Mouse (Mus musculus) liver, embryonic 16.5 days (tissue): ENCODE results near the gene Pvalb. TPM values are rescaled to one million over a fixed set of nuclear protein-coding genes. Genes with fewer than 3 reads are reported as not detected.

Experiments
- ATAC-seq: fragments of 200-750 bp; cut with Nextera tagmentation; 2 replicates; pipeline ENCODE4 v1.8.0; 2017; ENCODE audit warnings: low read depth, mild to moderate bottlenecking, moderate number of reproducible peaks, moderate library complexity
- H3K27ac ChIP-seq: fragments of 300-500 bp; sonication (generic); 2 replicates; pipeline ENCODE4 v1.5.1; 2014; ENCODE audit warnings: mild to moderate bottlenecking, low read length
- H3K27me3 ChIP-seq: fragments of 300-500 bp; sonication (generic); 2 replicates; pipeline ENCODE4 v1.6.1; 2014; ENCODE audit warnings: low read depth, low read length, mixed read lengths; ENCODE audit not compliant: control insufficient read depth, insufficient read depth
- H3K36me3 ChIP-seq: fragments of 300-500 bp; sonication (generic); 2 replicates; pipeline ENCODE4 v1.6.1; 2014; ENCODE audit warnings: mild to moderate bottlenecking; ENCODE audit not compliant: control insufficient read depth, insufficient read depth
- H3K4me1 ChIP-seq: fragments of 300-500 bp; sonication (generic); 2 replicates; pipeline ENCODE4 v1.6.1; 2014; ENCODE audit warnings: low read depth, low read length, mixed read lengths; ENCODE audit not compliant: control insufficient read depth
- H3K4me2 ChIP-seq: fragments of 300-500 bp; sonication (generic); 2 replicates; pipeline ENCODE4 v1.6.1; 2014; ENCODE audit warnings: low read depth, low read length, mixed read lengths
- H3K4me3 ChIP-seq: fragments of 300-500 bp; sonication (generic); 2 replicates; pipeline ENCODE4 v1.5.1; 2014; ENCODE audit warnings: low read depth, mild to moderate bottlenecking, low read length
- H3K9ac ChIP-seq: fragments of 300-500 bp; sonication (generic); 2 replicates; pipeline ENCODE4 v1.6.1; 2014; ENCODE audit warnings: low read depth, low read length
- H3K9me3 ChIP-seq: fragments of 300-500 bp; sonication (generic); replicated peaks from 2 replicates; pipeline ENCODE4 v1.6.1; 2016; ENCODE audit warnings: low read length; ENCODE audit not compliant: control insufficient read depth
- WGBS: fragments of 180-500 bp; shearing (Covaris S2); extraction: QIAGEN DNeasy Blood & Tissue Kit; methylation state at CpG from one replicate; pipeline ENCODE4 v1.1.7; 2014; ENCODE audit not compliant: insufficient replicate concordance; 5-methylcytosine and 5-hydroxymethylcytosine counted together
- polyA plus RNA-seq: library from polyadenylated mRNA; unstranded; fragments of >200 nt; fragmentation: Nextera tagmentation; extraction: Ambion mirVana; gene quantifications from 2 replicates; pipeline ENCODE4 v1.2.1, GENCODE M21; 2015

The Pvalb gene
- not detected in 2 replicates for polyA plus RNA-seq

- no peaks in the 10 kb centered on the region for H3K36me3 ChIP-seq
- H3K4me1 ChIP-seq, result no peaks in the 10 kb centered on the region
- no peak within 1 kb of the TSS for H3K27ac ChIP-seq
- WGBS, result 65% methylated on average over 7 of the region's 7 CpGs
- H3K9ac ChIP-seq, result no peak within 1 kb of the TSS
- ATAC-seq, result no peak
- H3K9me3 ChIP-seq, result no peaks in the 10 kb centered on the region
- no peak within 1 kb of the TSS for H3K4me2 ChIP-seq
- H3K4me3 ChIP-seq, result no peak within 1 kb of the TSS
- H3K27me3 ChIP-seq, result peaks cover 33% of the 10 kb centered on the region
These were observed at the start of gene Pvalb for GRCm38 (mm10) chr15:78206312-78206711. Gene Pvalb, minus strand, starts transcription at chr15:78206400.

GRCm38 (mm10) chr15:78254751-78255150 lies 48.6 kb upstream of the Pvalb start:
- Histone ChIP-seq H3K4me3 (no peak overlapping the region), H3K9ac (no peak overlapping the region), H3K27ac (no peak overlapping the region), H3K4me1 (peaks cover 10% of the 10 kb centered on the region), H3K27me3 (no peaks in the 10 kb centered on the region), H3K9me3 (no peaks in the 10 kb centered on the region), H3K36me3 (no peaks in the 10 kb centered on the region), H3K4me2 (no peak overlapping the region)
- WGBS, result 18% methylated on average over 20 of the region's 20 CpGs
- ATAC-seq, result no peak

- no peak overlapping the region for H3K4me2 ChIP-seq
These were observed 42.2 kb upstream of the Pvalb start for GRCm38 (mm10) chr15:78248410-78248809.

GRCm38 (mm10) chr15:78247659-78248058 lies 41.5 kb upstream of the Pvalb start:
- 22% methylated on average over 2 of the region's 2 CpGs for WGBS
- H3K36me3 ChIP-seq, result no peaks in the 10 kb centered on the region
- H3K9ac ChIP-seq, result no peak overlapping the region
- H3K4me1 ChIP-seq, result no peaks in the 10 kb centered on the region
- H3K27me3 ChIP-seq, result no peaks in the 10 kb centered on the region
- H3K4me3 ChIP-seq, result 0 out of 2 replicates have a peak overlapping the region, but pooled peaks have one; percentile 11
- H3K9me3 ChIP-seq, result no peaks in the 10 kb centered on the region
- H3K4me2 ChIP-seq, result 0 out of 2 replicates have a peak overlapping the region, but pooled peaks have one; percentile 13
- no peak for ATAC-seq
- H3K27ac ChIP-seq, result 0 out of 2 replicates have a peak overlapping the region, but pooled peaks have one; percentile 45

More at GRCm38 (mm10) chr15:78248410-78248809, 42.2 kb upstream of the Pvalb start:
- WGBS, result 13% methylated on average over 3 of the region's 3 CpGs
- no peaks in the 10 kb centered on the region for H3K27me3 ChIP-seq
- no peak for ATAC-seq
- H3K36me3 ChIP-seq, result no peaks in the 10 kb centered on the region
- H3K9me3 ChIP-seq, result no peaks in the 10 kb centered on the region
- H3K9ac ChIP-seq, result no peak overlapping the region
- H3K4me1 ChIP-seq, result no peaks in the 10 kb centered on the region
- H3K27ac ChIP-seq, result 0 out of 2 replicates have a peak overlapping the region, but pooled peaks have one; percentile 15
- no peak overlapping the region for H3K4me3 ChIP-seq

GRCm38 (mm10) chr15:78246143-78247116 lies 40.2 kb upstream of the Pvalb start:
- H3K9me3 ChIP-seq, result no peaks in the 10 kb centered on the region
- no peak overlapping the region for H3K4me2 ChIP-seq
- peak overlapping the region; percentile 34 for H3K4me3 ChIP-seq
- no peak for ATAC-seq
- no peaks in the 10 kb centered on the region for H3K27me3 ChIP-seq
- no peaks in the 10 kb centered on the region for H3K4me1 ChIP-seq
- peak overlapping the region; percentile 40; the same call in 1 of the 2 replicates for H3K9ac ChIP-seq
- H3K36me3 ChIP-seq, result no peaks in the 10 kb centered on the region
- H3K27ac ChIP-seq, result peak overlapping the region; percentile 26; the same call in 1 of the 2 replicates
- WGBS, result 59% methylated on average over 18 of the region's 18 CpGs

GRCm38 (mm10) chr15:78244695-78245492 lies 38.7 kb upstream of the Pvalb start, which contains the start of gene Ncf4:
Gene Ncf4, plus strand, starts transcription at chr15:78244801.
- Histone ChIP-seq H3K27me3 (no peaks in the 10 kb centered on the region), H3K27ac (peak within 1 kb of the TSS; percentile 77), H3K36me3 (no peaks in the 10 kb centered on the region), H3K9ac (peak within 1 kb of the TSS; percentile 14; the same call in 1 of the 2 replicates), H3K4me1 (no peaks in the 10 kb centered on the region), H3K4me2 (peak within 1 kb of the TSS; percentile 22; the same call in 1 of the 2 replicates), H3K4me3 (peak within 1 kb of the TSS; percentile 34), H3K9me3 (no peaks in the 10 kb centered on the region)
- WGBS, result 27% methylated on average over 7 of the region's 7 CpGs
- peak; percentile 44 for ATAC-seq

- Histone ChIP-seq H3K4me1 (no peaks in the 10 kb centered on the region), H3K27me3 (no peaks in the 10 kb centered on the region), H3K36me3 (no peaks in the 10 kb centered on the region), H3K27ac (peak overlapping the region; percentile 77), H3K4me3 (no peak overlapping the region), H3K9ac (no peak overlapping the region), H3K4me2 (0 out of 2 replicates have a peak overlapping the region, but pooled peaks have one; percentile 22), H3K9me3 (no peaks in the 10 kb centered on the region)
- WGBS, result 41% methylated on average over 6 of the region's 6 CpGs
- no peak for ATAC-seq
These were observed 37.6 kb upstream of the Pvalb start for GRCm38 (mm10) chr15:78243774-78244173.

GRCm38 (mm10) chr15:78243061-78243460 lies 36.9 kb upstream of the Pvalb start:
- 53% methylated on average over 8 of the region's 8 CpGs for WGBS
- Histone ChIP-seq H3K9me3 (no peaks in the 10 kb centered on the region), H3K4me3 (no peak overlapping the region), H3K27me3 (no peaks in the 10 kb centered on the region), H3K27ac (0 out of 2 replicates have a peak overlapping the region, but pooled peaks have one; percentile 10), H3K9ac (no peak overlapping the region), H3K36me3 (no peaks in the 10 kb centered on the region), H3K4me1 (no peaks in the 10 kb centered on the region), H3K4me2 (no peak overlapping the region)
- ATAC-seq, result no peak
